Mouse (Mus musculus) embryo, embryonic 9.5 days (tissue): ENCODE results near the gene Sspn.

Source experiments
- DNase-seq: peaks from one replicate; pipeline ENCODE4 v3.0.0-alpha.2; 2017; ENCODE audit errors: extremely low spot score

Sspn gene

GRCm38 (mm10) chr6:145934001-145934696, 2.7 kb downstream of the Sspn start:
- peak; percentile 68 for DNase-seq

GRCm38 (mm10) chr6:145934697-145935240, 3.3 kb downstream of the Sspn start:
- DNase-seq = no peak

GRCm38 (mm10) chr6:145935912-145936311, 4.5 kb downstream of the Sspn start:
- no peak for DNase-seq

GRCm38 (mm10) chr6:145936511-145936910, 5.1 kb downstream of the Sspn start:
- DNase-seq = no peak

GRCm38 (mm10) chr6:145940852-145941251, 9.4 kb downstream of the Sspn start:
- DNase-seq = no peak

GRCm38 (mm10) chr6:145942263-145942966, 11.0 kb downstream of the Sspn start:
- DNase-seq = no peak

- DNase-seq = no peak
Measured at GRCm38 (mm10) chr6:145943414-145943813, 12.0 kb downstream of the Sspn start.

GRCm38 (mm10) chr6:145945700-145946344, 14.4 kb downstream of the Sspn start:
- no peak for DNase-seq

GRCm38 (mm10) chr6:145949049-145949448, 17.6 kb downstream of the Sspn start:
- DNase-seq = no peak

- no peak for DNase-seq
Measured at GRCm38 (mm10) chr6:145950626-145951025, 19.2 kb downstream of the Sspn start.

GRCm38 (mm10) chr6:145952594-145952993, 21.2 kb downstream of the Sspn start:
- no peak for DNase-seq

- no peak for DNase-seq
Measured at GRCm38 (mm10) chr6:145953121-145953896, 21.9 kb downstream of the Sspn start.

- no peak for DNase-seq
Measured at GRCm38 (mm10) chr6:145957427-145957965, 26.1 kb downstream of the Sspn start.

GRCm38 (mm10) chr6:145958070-145958469, 26.6 kb downstream of the Sspn start:
- no peak for DNase-seq

GRCm38 (mm10) chr6:145961047-145961446, 29.6 kb downstream of the Sspn start:
- DNase-seq = no peak

GRCm38 (mm10) chr6:145963966-145964365, 32.5 kb downstream of the Sspn start:
- DNase-seq = no peak

GRCm38 (mm10) chr6:145967693-145968092, 36.3 kb downstream of the Sspn start:
- no peak for DNase-seq

- DNase-seq = no peak
Measured at GRCm38 (mm10) chr6:145968301-145968818, 36.9 kb downstream of the Sspn start.

- DNase-seq = no peak
Measured at GRCm38 (mm10) chr6:145968821-145969220, 37.4 kb downstream of the Sspn start.

GRCm38 (mm10) chr6:145969572-145969971, 38.1 kb downstream of the Sspn start:
- no peak for DNase-seq

GRCm38 (mm10) chr6:145972107-145972506, 40.7 kb downstream of the Sspn start:
- DNase-seq = no peak
